Mouse (Mus musculus) CH12.LX (cell line): ENCODE results near the gene Hist2h2bb.
A peak's percentile ranks its signal among the peaks of the same experiment; 100 is the strongest.
"Not testable (repeated sequence)": the region's sequence is repeated elsewhere in the genome, so short reads cannot be mapped to it uniquely, and the experiment has no call there.

Experiments used
- BHLHE40 ChIP-seq: IDR thresholded peaks from 2 replicates; pipeline ENCODE4 v1.6.1; 2011; ENCODE audit warnings: mild to moderate bottlenecking, low read depth, low read length, improper control_type of control experiment
- JUND ChIP-seq: conservative IDR thresholded peaks from 2 replicates; pipeline ENCODE4 v1.6.1; 2011; ENCODE audit warnings: low read depth, low read length, improper control_type of control experiment
- POLR2A ChIP-seq: IDR thresholded peaks from 2 replicates; pipeline ENCODE4 v1.6.1; 2011; ENCODE audit warnings: low read depth, mild to moderate bottlenecking, improper control_type of control experiment, low read length

GRCm38 (mm10) chr3:96220131-96220764 lies 49.3 kb upstream of the Hist2h2bb start:
- peak; percentile 90 for TF ChIP-seq POLR2A
- not testable (repeated sequence) for TF ChIP-seq BHLHE40, JUND
